Mouse (Mus musculus) intestine, embryonic 14.5 days (tissue): ENCODE measurements at regions not wholly inside any gene's neighbourhood (a gene's known extent, or its start where the extent isn't known, plus 50 kb on each side); places are given as distances from the start of the nearest gene placed in this dataset.

Experiments
- ATAC-seq: fragments of 200-750 bp; cut with Nextera tagmentation; replicated peaks from 2 replicates; pipeline ENCODE4 v1.8.0; 2017; ENCODE audit warnings: low read depth, moderate number of reproducible peaks, moderate TSS enrichment, moderate library complexity; ENCODE audit not compliant: low FRiP score, low TSS enrichment
- DNase-seq: peaks from one replicate; pipeline ENCODE4 v3.0.0-alpha.2; 2018; ENCODE audit warnings: low spot score
- H3K27ac ChIP-seq: fragments of 300-500 bp; sonication (generic); 2 replicates; pipeline ENCODE4 v1.5.1; 2014; ENCODE audit warnings: low read depth, mild to moderate bottlenecking, control low read depth
- H3K27me3 ChIP-seq: fragments of 300-500 bp; sonication (generic); replicated peaks from 2 replicates; pipeline ENCODE4 v1.6.1; 2014; ENCODE audit warnings: low read length, control low read depth; ENCODE audit not compliant: control insufficient read depth, insufficient read depth
- H3K36me3 ChIP-seq: fragments of 300-500 bp; sonication (generic); 2 replicates; pipeline ENCODE4 v1.6.1; 2014; ENCODE audit warnings: low read length, control low read depth; ENCODE audit not compliant: control insufficient read depth, insufficient read depth
- H3K4me1 ChIP-seq: fragments of 300-500 bp; sonication (generic); replicated peaks from 2 replicates; pipeline ENCODE4 v1.6.1; 2014; ENCODE audit warnings: low read length, control low read depth, mixed read lengths; ENCODE audit not compliant: control insufficient read depth, insufficient read depth
- H3K4me2 ChIP-seq: fragments of 300-500 bp; sonication (generic); 2 replicates; pipeline ENCODE4 v1.6.1; 2014; ENCODE audit warnings: low read length
- H3K4me3 ChIP-seq: fragments of 300-500 bp; sonication (generic); 2 replicates; pipeline ENCODE4 v1.5.1; 2014; ENCODE audit warnings: low read depth, low read length, control low read depth, mixed read lengths
- H3K9ac ChIP-seq: fragments of 300-500 bp; sonication (generic); 2 replicates; pipeline ENCODE4 v1.6.1; 2014; ENCODE audit warnings: mild to moderate bottlenecking, low read length
- H3K9me3 ChIP-seq: fragments of 300-500 bp; sonication (generic); 2 replicates; pipeline ENCODE4 v1.6.1; 2016; ENCODE audit warnings: low read length, control low read depth; ENCODE audit not compliant: control insufficient read depth
- WGBS: fragments of 180-500 bp; shearing (Covaris S2); extraction: QIAGEN DNeasy Blood & Tissue Kit; methylation state at CpG from one replicate; pipeline ENCODE4 v1.1.7; 2014; 5-methylcytosine and 5-hydroxymethylcytosine counted together

- 76% methylated on average over 4 of the region's 4 CpGs for WGBS
- H3K36me3 ChIP-seq = no peaks in the 10 kb centered on the region
Observed at GRCm38 (mm10) chr14:106190721-106191120, 84.7 kb downstream of the Trim52 start.

GRCm38 (mm10) chr14:106193583-106193982 is 87.6 kb downstream of the Trim52 start:
- DNase-seq (no peak), ATAC-seq (no peak)
- Histone ChIP-seq H3K27ac (no peak overlapping the region), H3K9me3 (no peaks in the 10 kb centered on the region), H3K36me3 (no peaks in the 10 kb centered on the region), H3K4me3 (no peak overlapping the region), H3K4me2 (no peak overlapping the region), H3K27me3 (no peaks in the 10 kb centered on the region), H3K9ac (no peak overlapping the region), H3K4me1 (no peaks in the 10 kb centered on the region)
- 74% methylated on average over 2 of the region's 2 CpGs for WGBS

More at GRCm38 (mm10) chr14:106190721-106191120, 84.7 kb downstream of the Trim52 start:
- Histone ChIP-seq H3K27me3 (no peaks in the 10 kb centered on the region), H3K4me1 (no peaks in the 10 kb centered on the region; the same call in 1 of the 2 replicates), H3K9ac (no peak overlapping the region), H3K4me2 (no peak overlapping the region), H3K27ac (no peak overlapping the region), H3K4me3 (no peak overlapping the region), H3K9me3 (no peaks in the 10 kb centered on the region)
- DNase-seq (no peak), ATAC-seq (no peak)

DNA sequence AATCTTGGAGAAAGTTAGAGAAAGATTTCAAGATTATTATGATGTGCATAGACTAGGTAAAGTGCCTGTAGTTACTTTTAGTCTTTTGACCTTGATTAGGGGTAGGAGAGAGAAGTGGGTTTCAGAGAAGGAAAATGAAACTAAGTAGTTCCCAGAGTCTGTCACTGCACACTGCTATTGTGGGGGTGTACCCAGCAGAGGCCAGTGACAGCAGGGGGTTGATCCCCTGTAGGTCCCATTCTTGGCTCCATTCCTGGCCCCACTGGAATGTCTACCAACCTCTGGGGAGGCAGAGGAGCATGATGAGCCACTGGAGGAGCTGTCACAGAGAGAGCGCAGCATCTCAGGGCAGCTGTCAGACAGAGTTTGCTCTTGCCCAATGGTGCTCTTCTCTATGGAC is 88.1 kb downstream of the Trim52 start:
- Histone ChIP-seq H3K9ac (no peak overlapping the region), H3K36me3 (no peaks in the 10 kb centered on the region), H3K27ac (no peak overlapping the region), H3K4me3 (no peak overlapping the region), H3K27me3 (no peaks in the 10 kb centered on the region), H3K4me2 (no peak overlapping the region), H3K4me1 (no peaks in the 10 kb centered on the region), H3K9me3 (no peaks in the 10 kb centered on the region)
- ATAC-seq (no peak), DNase-seq (no peak)
- 84% methylated on average over 1 of the region's 1 CpGs for WGBS

GRCm38 (mm10) chr14:106197826-106198225 is 91.8 kb downstream of the Trim52 start:
- H3K4me2 ChIP-seq = no peak overlapping the region
- no peak overlapping the region for H3K9ac ChIP-seq
- H3K9me3 ChIP-seq = no peaks in the 10 kb centered on the region
- no peaks in the 10 kb centered on the region for H3K4me1 ChIP-seq
- 56% methylated on average over 1 of the region's 1 CpGs for WGBS
- H3K27me3 ChIP-seq = no peaks in the 10 kb centered on the region
- DNase-seq (no peak), ATAC-seq (no peak)
- no peak overlapping the region for H3K4me3 ChIP-seq
- H3K36me3 ChIP-seq = no peaks in the 10 kb centered on the region
- H3K27ac ChIP-seq = no peak overlapping the region

GRCm38 (mm10) chr14:106199109-106199508 is 93.1 kb downstream of the Trim52 start:
- no peaks in the 10 kb centered on the region for H3K4me1 ChIP-seq
- ATAC-seq = no peak
- no peaks in the 10 kb centered on the region for H3K9me3 ChIP-seq
- DNase-seq = no peak
- H3K27ac ChIP-seq = no peak overlapping the region
- no peak overlapping the region for H3K4me2 ChIP-seq
- 91% methylated on average over 2 of the region's 2 CpGs for WGBS
- H3K9ac ChIP-seq = no peak overlapping the region
- no peak overlapping the region for H3K4me3 ChIP-seq
- H3K27me3 ChIP-seq = no peaks in the 10 kb centered on the region
- H3K36me3 ChIP-seq = no peaks in the 10 kb centered on the region

DNA sequence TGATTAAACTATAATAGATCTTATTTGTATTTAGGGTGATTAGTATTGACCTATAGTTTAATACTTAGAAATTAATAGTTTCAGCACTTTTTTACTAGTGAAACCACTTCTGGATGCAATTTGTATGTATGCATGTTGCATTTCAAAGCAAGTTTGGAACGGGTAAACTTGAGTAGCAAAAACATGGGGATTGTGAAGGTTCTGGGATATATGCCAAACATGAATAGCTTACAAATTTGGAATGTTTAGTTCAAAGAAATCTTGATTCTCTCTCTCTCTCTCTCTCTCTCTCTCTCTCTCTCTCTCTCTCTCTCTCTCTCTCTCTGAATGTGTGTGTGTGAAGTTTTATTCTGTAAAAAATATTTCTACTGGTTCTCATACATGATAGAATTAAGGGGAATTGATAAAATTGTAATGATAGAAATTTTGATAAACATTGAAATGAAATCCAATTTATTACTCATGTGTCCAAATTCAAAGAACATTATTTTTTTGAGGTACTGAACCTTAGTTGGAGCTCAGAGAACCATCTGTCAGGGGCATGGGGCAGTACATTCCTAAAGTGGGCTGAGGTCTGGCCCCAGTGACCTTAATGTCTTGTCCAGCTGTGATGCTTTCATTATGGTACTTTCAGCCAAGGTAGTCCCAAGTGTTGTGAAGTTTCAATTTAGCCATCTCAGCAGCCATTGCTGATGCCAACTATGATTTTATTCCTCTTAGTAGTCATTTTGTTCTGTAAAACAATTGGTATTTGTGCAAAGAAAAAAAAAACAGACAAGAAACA is 93.7 kb downstream of the Trim52 start:
- Histone ChIP-seq H3K4me3 (no peak overlapping the region), H3K27ac (no peak overlapping the region), H3K4me2 (no peak overlapping the region), H3K9me3 (no peaks in the 10 kb centered on the region), H3K36me3 (no peaks in the 10 kb centered on the region), H3K4me1 (no peaks in the 10 kb centered on the region), H3K9ac (no peak overlapping the region), H3K27me3 (no peaks in the 10 kb centered on the region)
- WGBS = 39% methylated on average over 1 of the region's 1 CpGs
- DNase-seq = no peak
- ATAC-seq = no peak

- Histone ChIP-seq H3K27me3 (no peaks in the 10 kb centered on the region), H3K4me2 (no peak overlapping the region), H3K36me3 (no peaks in the 10 kb centered on the region), H3K9ac (no peak overlapping the region), H3K4me1 (no peaks in the 10 kb centered on the region), H3K9me3 (no peaks in the 10 kb centered on the region), H3K4me3 (no peak overlapping the region), H3K27ac (no peak overlapping the region)
- ATAC-seq (no peak), DNase-seq (no peak)
- 60% methylated on average over 2 of the region's 2 CpGs for WGBS
Observed at GRCm38 (mm10) chr14:106211062-106211461, 105.1 kb downstream of the Trim52 start.

GRCm38 (mm10) chr14:106217681-106218080 is 111.7 kb downstream of the Trim52 start:
- Histone ChIP-seq H3K4me2 (no peak overlapping the region), H3K4me1 (no peaks in the 10 kb centered on the region), H3K27ac (no peak overlapping the region), H3K9ac (no peak overlapping the region), H3K9me3 (no peaks in the 10 kb centered on the region), H3K36me3 (no peaks in the 10 kb centered on the region), H3K4me3 (no peak overlapping the region), H3K27me3 (no peaks in the 10 kb centered on the region)
- DNase-seq (no peak), ATAC-seq (no peak)
- WGBS = 85% methylated on average over 3 of the region's 3 CpGs

DNA sequence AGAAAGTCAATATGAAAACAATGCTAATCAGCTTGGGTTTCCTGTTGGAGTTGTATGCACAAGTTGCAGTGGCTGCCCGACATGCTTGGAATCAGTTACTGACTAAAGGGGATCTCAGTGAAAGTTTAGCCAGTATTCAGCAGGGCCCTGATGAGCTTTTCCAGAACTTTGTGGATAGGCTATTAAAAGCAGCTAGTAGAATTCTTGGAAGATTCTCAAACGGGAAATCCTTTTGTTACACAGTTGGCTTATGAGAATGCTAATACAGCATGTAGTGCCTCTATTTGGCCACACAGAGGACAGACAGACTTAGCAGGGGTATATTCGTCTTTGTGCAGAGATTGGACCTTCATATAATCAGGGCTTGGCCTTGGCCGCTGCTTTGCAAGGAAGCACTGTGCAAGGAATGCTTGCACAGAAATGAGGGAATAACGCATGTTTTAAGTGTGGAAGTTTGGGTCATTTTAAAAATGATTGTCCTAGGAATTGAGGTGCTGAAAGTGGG is 113.3 kb downstream of the Trim52 start:
- 73% methylated on average over 5 of the region's 5 CpGs for WGBS
- Histone ChIP-seq H3K36me3 (no peaks in the 10 kb centered on the region), H3K27ac (no peak overlapping the region), H3K4me2 (no peak overlapping the region), H3K4me3 (no peak overlapping the region), H3K9ac (no peak overlapping the region), H3K4me1 (no peaks in the 10 kb centered on the region), H3K27me3 (no peaks in the 10 kb centered on the region), H3K9me3 (no peaks in the 10 kb centered on the region)
- no peak for DNase-seq
- ATAC-seq = no peak
